Mouse (Mus musculus) ES-E14 (cell line): ENCODE data around the gene Pidd1.

ENCODE experiments used
- CHD2 ChIP-seq: IDR thresholded peaks from 2 replicates; pipeline ENCODE4 v1.6.1; 2014; ENCODE audit warnings: mild to moderate bottlenecking, low read depth, low read length, inconsistent platforms
- HCFC1 ChIP-seq: IDR thresholded peaks from 2 replicates; pipeline ENCODE4 v1.6.1; 2012; ENCODE audit warnings: low read length, inconsistent platforms, borderline replicate concordance; ENCODE audit not compliant: insufficient read depth
- MAFK ChIP-seq: IDR thresholded peaks from 2 replicates; pipeline ENCODE4 v1.6.1; 2014; ENCODE audit warnings: mild to moderate bottlenecking, low read depth, low read length, inconsistent platforms; ENCODE audit not compliant: insufficient read depth
- ZNF384 ChIP-seq: IDR thresholded peaks from 2 replicates; pipeline ENCODE4 v1.6.1; 2012; ENCODE audit warnings: low read depth, low read length, inconsistent platforms

GRCm38 (mm10) chr7:141466045-141466394 lies 22.2 kb upstream of the Pidd1 start:
- TF ChIP-seq ZNF384, result no peak
- no peak for TF ChIP-seq CHD2
- no peak for TF ChIP-seq HCFC1
- TF ChIP-seq MAFK, result no peak
